Mouse (Mus musculus): Measurements from ENCODE around the gene Gm6890. TPM values are rescaled to one million over a fixed set of nuclear protein-coding genes. Genes with fewer than 3 reads are reported as not detected.
"Not testable (repeated sequence)": the region's sequence is repeated elsewhere in the genome, so short reads cannot be mapped to it uniquely, and the experiment has no call there.

Gene Gm6890
- not detected for total RNA-seq (2021)
- long read RNA-seq, experiment 1, result 0 reads
- long read RNA-seq, experiment 2, result 0 reads

DNA sequence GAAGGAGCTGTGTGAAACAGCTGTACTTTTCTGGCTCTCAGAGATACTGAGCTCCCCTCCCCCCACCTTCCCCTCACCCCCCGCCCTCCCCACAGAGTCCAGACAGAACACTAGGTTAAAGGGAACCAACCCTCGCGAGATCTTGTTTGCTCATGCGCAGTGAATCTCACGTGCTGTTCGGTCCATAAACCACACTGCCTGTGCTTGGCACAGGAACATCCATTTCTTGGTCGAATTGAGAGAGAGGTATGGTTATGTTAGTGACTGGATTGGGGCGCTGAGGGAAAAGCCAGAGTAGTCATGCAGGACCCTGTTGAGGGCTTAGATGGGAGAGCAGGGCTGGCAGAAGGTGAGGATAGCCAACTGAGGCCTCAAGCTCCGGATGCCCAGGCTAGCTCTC, at the start of gene Gm6890:
TSS of gene Gm6890 (plus strand) at position 301 of the 400 bp plus-strand sequence.
- intact Hi-C loops (cut with DNase I); DNase-seq: not testable (repeated sequence)

DNA sequence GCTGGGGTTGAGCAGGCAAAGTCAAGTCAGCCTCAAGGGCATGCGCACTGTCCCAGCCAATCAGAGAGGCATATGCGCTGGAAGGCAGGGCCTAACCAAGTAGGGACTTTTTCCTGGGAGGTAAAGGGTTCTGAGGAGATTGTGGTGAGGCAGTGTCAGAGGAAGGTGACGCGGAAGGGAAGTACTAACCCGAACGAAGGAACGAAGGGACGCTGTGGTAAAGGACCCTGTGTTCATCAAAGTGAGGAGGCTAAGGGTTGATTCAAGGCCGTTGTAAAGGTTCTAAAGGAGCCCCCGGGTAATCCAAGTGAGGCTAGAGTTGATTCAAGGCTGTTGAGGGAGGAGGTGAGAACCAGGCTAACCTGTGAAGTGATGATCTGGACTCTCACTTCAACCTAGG, 14.5 kb upstream of the Gm6890 start:
- intact Hi-C loops (cut with DNase I); DNase-seq: not testable (repeated sequence)

GRCm38 (mm10) chrX:74770715-74771114, 30.0 kb downstream of the Gm6890 start:
- DNase-seq; intact Hi-C loops (cut with DNase I): not testable (repeated sequence)

Other genes with a start within 250 kb of the Gm6890 start
- not detected for gene Olfr1326-ps1, start 166.0 kb upstream of the Gm6890 start, total RNA-seq (2021)
- not detected for gene Olfr1325, start 148.2 kb upstream of the Gm6890 start, total RNA-seq (2021)
- under 1 TPM; 0.10 to 0.12 TPM for gene Gm5640, start 95.3 kb upstream of the Gm6890 start, total RNA-seq (2021)
- gene Gm5936, start 96.3 kb downstream of the Gm6890 start, total RNA-seq (2021), result under 1 TPM in 1 of 2 experiments, not detected in 1; 0.14 TPM

Measured in heart, postnatal 14 days (tissue).